Mouse (Mus musculus): ENCODE data around the gene Dock3. TPM values are rescaled to one million over a fixed set of nuclear protein-coding genes. Genes with fewer than 3 reads are reported as not detected.

Dock3 gene
- polyA plus RNA-seq (2017; shearing (Covaris generic)) = 0.10 TPM

DNA sequence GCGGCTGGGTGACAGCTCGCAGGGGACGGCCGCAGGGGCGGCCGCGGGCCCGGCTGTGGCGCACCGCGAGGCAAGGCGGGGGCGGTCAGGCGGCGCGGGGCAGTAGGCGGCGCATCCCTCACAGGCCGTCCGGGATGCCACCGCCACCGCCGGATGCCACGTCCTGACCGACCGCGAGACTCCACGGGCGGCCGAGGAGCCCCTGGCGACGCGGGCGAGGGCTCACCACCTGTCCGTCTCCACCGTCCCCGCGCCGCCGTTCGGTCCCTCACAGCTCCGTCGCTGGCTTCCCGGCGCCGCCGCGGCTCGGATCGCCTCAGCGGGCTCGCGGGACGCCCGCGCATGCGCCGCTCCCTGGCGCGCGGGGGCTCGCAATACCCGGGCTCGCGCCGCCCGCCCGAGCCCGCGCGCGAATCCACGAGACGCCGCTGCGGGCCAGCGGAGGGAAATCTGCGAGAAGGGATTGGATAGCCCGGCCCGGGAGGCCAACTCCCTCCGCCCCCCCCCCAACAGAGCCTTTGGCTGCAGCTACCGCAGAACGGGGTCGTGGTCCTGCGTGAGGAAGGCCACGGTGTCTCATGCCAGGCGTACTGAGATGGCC lies at the start of gene Dock3:
Dock3 (minus strand) TSS at position 371 of the 601 bp plus-strand sequence.

DNA sequence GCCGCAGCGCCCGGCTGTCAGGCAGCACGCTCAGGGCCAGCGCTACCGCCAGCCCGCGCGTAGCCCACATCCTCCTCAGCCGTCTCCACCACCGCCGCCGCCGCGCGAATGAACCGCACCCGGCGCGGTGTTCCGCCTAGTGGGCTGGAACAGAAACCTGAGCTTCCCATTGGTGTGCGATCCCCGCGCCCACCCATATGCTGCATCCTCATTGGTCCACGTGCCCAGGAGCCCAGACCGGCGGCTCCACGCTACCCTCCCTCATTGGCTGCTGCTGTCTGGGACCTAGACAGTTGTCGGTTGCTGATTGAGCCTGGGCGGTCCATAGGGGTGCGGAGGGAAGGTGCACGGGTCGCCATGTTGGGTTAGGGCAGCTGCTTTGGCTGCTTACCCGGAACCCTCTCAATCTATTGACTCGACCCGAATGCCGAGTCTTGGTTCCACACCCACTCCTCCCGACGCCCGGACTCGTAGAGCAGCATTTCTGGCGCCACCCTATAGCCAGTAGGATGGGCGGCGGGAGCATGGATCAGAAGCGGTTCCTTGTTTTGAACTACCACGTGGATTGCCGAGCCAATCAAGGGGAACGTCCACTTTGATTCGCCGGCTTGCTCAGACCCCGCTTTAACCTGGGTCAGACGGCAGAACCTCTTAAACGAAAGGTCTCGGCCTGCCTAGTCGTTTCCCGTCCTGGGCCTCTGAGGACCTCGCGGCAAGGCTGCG lies 339.7 kb downstream of the Dock3 start, which contains the start of gene Manf:
Manf (minus strand) TSS at position 151 of the 723 bp plus-strand sequence.

DNA sequence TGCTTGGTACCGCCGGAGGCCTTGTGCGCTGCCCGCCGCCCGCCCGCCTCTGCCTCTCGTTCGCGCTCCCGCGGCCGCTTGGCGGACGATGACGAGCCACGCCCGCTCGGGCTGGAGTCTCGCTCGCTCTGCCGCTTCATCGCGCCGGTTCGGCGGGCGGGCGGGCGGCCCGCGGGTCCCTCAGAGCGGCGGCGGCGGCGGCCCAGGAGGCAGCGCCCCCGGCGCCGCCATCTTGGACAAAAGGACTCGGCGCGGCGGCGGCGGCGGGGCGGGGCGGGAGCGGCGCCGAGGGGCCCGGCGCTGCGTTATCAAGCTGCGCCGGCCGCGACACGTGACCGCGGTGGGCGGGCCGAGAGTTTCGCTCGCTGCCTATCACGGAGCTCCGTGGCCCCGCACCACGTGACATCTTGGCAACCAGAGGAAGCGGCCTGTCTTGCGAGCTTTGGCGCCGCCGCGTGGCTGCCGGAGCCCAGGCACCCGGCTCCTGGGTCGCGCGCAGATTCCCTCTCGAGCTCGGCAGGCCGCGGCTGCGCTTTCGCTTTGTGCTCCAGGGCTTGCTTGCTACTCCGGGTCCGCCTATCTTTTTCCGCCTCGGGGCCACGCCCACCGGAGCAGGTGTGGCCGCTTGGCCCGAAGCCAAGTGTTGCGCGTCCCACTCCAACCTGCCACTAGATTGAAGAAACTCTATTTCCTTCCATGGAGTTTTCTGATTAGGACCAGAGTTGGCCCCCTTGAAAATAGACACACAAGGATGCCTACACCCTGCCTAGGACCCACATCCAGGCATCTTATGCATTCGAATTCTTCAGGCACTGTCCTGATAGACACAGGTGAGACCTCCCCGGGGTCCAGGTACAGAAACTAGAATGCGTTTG lies 344.6 kb downstream of the Dock3 start, which contains the start of gene Rbm15b:
Rbm15b (minus strand) TSS at position 601 of the 875 bp plus-strand sequence.

Other genes starting within 250 kb of the Dock3 start
- 135 TPM for gene Mapkapk3, start 58.0 kb upstream of the Dock3 start, polyA plus RNA-seq (2017; shearing (Covaris generic))
- gene Cish, start 64.1 kb upstream of the Dock3 start, polyA plus RNA-seq (2017; shearing (Covaris generic)) = 235 TPM
- 31.5 TPM for gene Hemk1, start 106.4 kb upstream of the Dock3 start, polyA plus RNA-seq (2017; shearing (Covaris generic))
- 3.0 TPM for gene 6430571L13Rik, start 108.7 kb upstream of the Dock3 start, polyA plus RNA-seq (2017; shearing (Covaris generic))
- 0.98 TPM for gene Cacna2d2, start 167.7 kb upstream of the Dock3 start, polyA plus RNA-seq (2017; shearing (Covaris generic))